Mouse (Mus musculus) myocyte (in vitro differentiated cells): ENCODE measurements around the gene Cd163l1.

Experiments used
- MAX ChIP-seq: IDR thresholded peaks from one replicate; pipeline ENCODE4 v1.6.1; 2011; ENCODE audit warnings: low read depth, mild to moderate bottlenecking, control low read depth
- POLR2A ChIP-seq: IDR thresholded peaks from one replicate; pipeline ENCODE4 v1.6.1; 2011; ENCODE audit warnings: low read depth, mild to moderate bottlenecking, control low read depth, moderate library complexity; ENCODE audit not compliant: insufficient read length

DNA sequence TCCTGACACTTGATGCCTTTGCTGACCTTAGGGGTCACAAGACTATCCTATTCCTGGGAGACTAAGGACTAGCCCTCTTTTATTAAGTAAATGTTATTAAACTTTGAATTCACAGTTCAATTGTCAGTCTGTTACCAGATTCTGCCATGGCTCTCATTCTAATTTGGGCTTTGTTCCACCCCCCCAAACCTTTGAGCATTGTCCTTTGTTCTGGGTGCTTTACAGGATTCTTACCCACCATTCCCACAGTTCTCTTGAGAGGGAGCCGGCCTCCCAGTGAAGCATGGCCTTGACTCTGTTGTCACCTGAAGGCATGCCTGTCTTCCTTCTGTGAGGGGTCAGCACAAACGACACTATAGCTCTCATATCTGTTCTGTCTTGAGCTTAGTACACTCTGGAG, 13.0 kb downstream of the Cd163l1 start:
- TF ChIP-seq POLR2A (no peak), MAX (no peak)
